Mouse (Mus musculus) urinary bladder, postnatal 36 days (tissue): Measurements from ENCODE around the gene Cacna1g.
A peak's percentile ranks its signal among the peaks of the same experiment; 100 is the strongest.

Experiments
- DNase-seq, 2 experiments: peaks; one replicate each; pipeline ENCODE4 v3.0.0; 2022; ENCODE audit warnings: low spot score in 2 of 2, mixed read lengths in 1 of 2

Gene Cacna1g

GRCm38 (mm10) chr11:94473707-94474543 is at the start of gene Cacna1g:
Gene Cacna1g (minus strand): TSS chr11:94474198.
- DNase-seq: peak; percentile 79 to 87

- peak in 1 of 2 experiments; percentile 55 for DNase-seq
Measured at GRCm38 (mm10) chr11:94521219-94521843, 47.3 kb upstream of the Cacna1g start, which contains the start of gene Mycbpap. Gene Mycbpap (minus strand): TSS chr11:94521742.

GRCm38 (mm10) chr11:94513452-94513851 is 39.5 kb upstream of the Cacna1g start:
- DNase-seq: no peak

- no peak for DNase-seq
Measured at GRCm38 (mm10) chr11:94508976-94509375, 35.0 kb upstream of the Cacna1g start.

- DNase-seq: no peak
Measured at GRCm38 (mm10) chr11:94501482-94501881, 27.5 kb upstream of the Cacna1g start.

GRCm38 (mm10) chr11:94500362-94500761 is 26.4 kb upstream of the Cacna1g start:
- DNase-seq: no peak

- DNase-seq: peak; percentile 72 to 77
Measured at GRCm38 (mm10) chr11:94499661-94500152, 25.7 kb upstream of the Cacna1g start, which contains the start of gene Epn3. Gene Epn3 (minus strand): TSS chr11:94499974.

GRCm38 (mm10) chr11:94499035-94499434 is 25.0 kb upstream of the Cacna1g start:
- DNase-seq: no peak

GRCm38 (mm10) chr11:94498093-94498996 is 24.3 kb upstream of the Cacna1g start:
- DNase-seq: peak; percentile 64 to 78

- no peak for DNase-seq
Measured at GRCm38 (mm10) chr11:94495415-94495814, 21.4 kb upstream of the Cacna1g start.

- DNase-seq: no peak
Measured at GRCm38 (mm10) chr11:94491749-94492099, 17.7 kb upstream of the Cacna1g start.

- DNase-seq: no peak
Measured at GRCm38 (mm10) chr11:94491035-94491748, 17.2 kb upstream of the Cacna1g start.

- DNase-seq: no peak
Measured at GRCm38 (mm10) chr11:94489745-94490144, 15.7 kb upstream of the Cacna1g start.

GRCm38 (mm10) chr11:94488767-94489533 is 15.0 kb upstream of the Cacna1g start:
- no peak for DNase-seq

GRCm38 (mm10) chr11:94486001-94486400 is 12.0 kb upstream of the Cacna1g start, which contains the start of gene Spata20:
Gene Spata20 (minus strand): TSS chr11:94486179.
- DNase-seq: peak; percentile 85 to 86

GRCm38 (mm10) chr11:94485223-94485622 is 11.2 kb upstream of the Cacna1g start:
- DNase-seq: no peak

- DNase-seq: no peak
Measured at GRCm38 (mm10) chr11:94484636-94485035, 10.6 kb upstream of the Cacna1g start.

- DNase-seq: no peak
Measured at GRCm38 (mm10) chr11:94483921-94484320, 9.9 kb upstream of the Cacna1g start.

- no peak for DNase-seq
Measured at GRCm38 (mm10) chr11:94483436-94483835, 9.4 kb upstream of the Cacna1g start.

- no peak for DNase-seq
Measured at GRCm38 (mm10) chr11:94482738-94483137, 8.7 kb upstream of the Cacna1g start.
